Mouse (Mus musculus): Measurements from ENCODE around the gene Dnajb3.

DNA sequence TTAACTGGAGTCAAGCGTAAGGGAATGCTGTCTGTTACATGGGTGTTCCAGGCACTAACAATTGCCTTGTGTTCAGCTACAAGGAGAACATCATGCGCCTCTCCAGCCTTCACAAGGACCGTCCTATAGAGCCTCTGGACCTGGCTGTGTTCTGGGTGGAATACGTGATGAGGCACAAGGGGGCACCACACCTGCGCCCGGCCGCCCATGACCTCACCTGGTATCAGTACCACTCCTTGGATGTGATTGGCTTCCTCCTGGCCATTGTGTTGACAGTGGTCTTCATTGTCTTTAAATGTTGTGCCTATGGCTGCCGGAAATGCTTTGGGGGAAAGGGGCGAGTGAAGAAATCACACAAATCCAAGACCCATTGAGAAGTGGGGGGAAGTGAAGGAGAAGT, 12.5 kb upstream of the Dnajb3 start:
- TF ChIP-seq CTCF (IDR thresholded peaks at IDR 0.05; ENCODE audit: insufficient read depth, low read length): no peak
- TF ChIP-seq POLR2A (IDR thresholded peaks at IDR 0.05; ENCODE audit: borderline replicate concordance, extremely low read depth, low read depth, low read length): no peak

All from lung, adult 2 months (tissue).